In genomic region chr4:87783809-87784208, GRCm38 (mm10) we compare ENCODE assay signal across 12 mouse cellular contexts.
"Had no signal": no experiment of that assay in that cellular context is flagged by ENCODE, and none has a peak within 500 bp of the region (broad histone marks: within the 10 kb centered on the region; RNA-seq: fewer than 3 reads in every experiment).

No protein-coding gene starts in this region.

- H3K4me3 ChIP-seq: limb, embryonic 13.5 days; neural tube, embryonic 12.5 days; stomach, embryonic 15.5 days had no signal

- H3K27ac ChIP-seq: kidney, postnatal 0 days; limb, embryonic 13.5 days; liver, embryonic 14.5 days; neural tube, embryonic 12.5 days; stomach, embryonic 15.5 days had no signal

- H3K4me2 ChIP-seq: limb, embryonic 13.5 days; neural tube, embryonic 12.5 days; stomach, embryonic 15.5 days had no signal

- H3K9me3 ChIP-seq: limb, embryonic 13.5 days; neural tube, embryonic 12.5 days; stomach, embryonic 15.5 days had no signal

- H3K9ac ChIP-seq: limb, embryonic 13.5 days; liver, embryonic 14.5 days; neural tube, embryonic 12.5 days; stomach, embryonic 15.5 days had no signal

- DNase-seq: kidney, adult 9 months; kidney, postnatal 36 days; layer of hippocampus, adult 9-11 months; layer of hippocampus, postnatal 36 days; left cerebral cortex, postnatal 4 days; lung, adult 18-20 months; thymus, postnatal 36 days had no signal

- H3K27me3 ChIP-seq: limb, embryonic 13.5 days; neural tube, embryonic 12.5 days; stomach, embryonic 15.5 days had no signal
